Mouse (Mus musculus) c-Kit-positive CD71-positive TER-119-positive erythroid progenitor cells, embryonic 14.5 days (primary cell): ENCODE data around the gene Klrb1b.
A peak's percentile ranks its signal among the peaks of the same experiment; 100 is the strongest.
"Not testable (repeated sequence)": the region's sequence is repeated elsewhere in the genome, so short reads cannot be mapped to it uniquely, and the experiment has no call there.

Experiments used
- DNase-seq: peaks from one replicate; pipeline ENCODE4 v3.0.0-alpha.2; 2013; ENCODE audit warnings: low spot score

Gene Klrb1b

GRCm38 (mm10) chr6:128840669-128841068 is 14.5 kb upstream of the Klrb1b start:
- DNase-seq, result not testable (repeated sequence)

- no peak for DNase-seq
Observed at GRCm38 (mm10) chr6:128839921-128840320, 13.8 kb upstream of the Klrb1b start.

GRCm38 (mm10) chr6:128839266-128839771 is 13.2 kb upstream of the Klrb1b start:
- peak; percentile 88 for DNase-seq

- peak; percentile 87 for DNase-seq
Observed at GRCm38 (mm10) chr6:128838342-128839265, 12.5 kb upstream of the Klrb1b start.

GRCm38 (mm10) chr6:128837454-128838341 is 11.6 kb upstream of the Klrb1b start:
- no peak for DNase-seq

- DNase-seq, result no peak
Observed at GRCm38 (mm10) chr6:128836955-128837334, 10.8 kb upstream of the Klrb1b start.

- no peak for DNase-seq
Observed at GRCm38 (mm10) chr6:128836191-128836954, 10.2 kb upstream of the Klrb1b start.

GRCm38 (mm10) chr6:128835571-128835970 is 9.4 kb upstream of the Klrb1b start:
- DNase-seq, result no peak

GRCm38 (mm10) chr6:128833046-128833445 is 6.9 kb upstream of the Klrb1b start:
- DNase-seq, result no peak

- DNase-seq, result no peak
Observed at GRCm38 (mm10) chr6:128829837-128830236, 3.7 kb upstream of the Klrb1b start.

GRCm38 (mm10) chr6:128826781-128827180 is 650 bp upstream of the Klrb1b start:
- DNase-seq, result no peak

GRCm38 (mm10) chr6:128818083-128818802 is 7.9 kb downstream of the Klrb1b start:
- no peak for DNase-seq

GRCm38 (mm10) chr6:128808532-128808931 is 17.6 kb downstream of the Klrb1b start:
- DNase-seq, result no peak

GRCm38 (mm10) chr6:128807021-128807420 is 19.1 kb downstream of the Klrb1b start:
- DNase-seq, result no peak

GRCm38 (mm10) chr6:128804823-128805640 is 21.1 kb downstream of the Klrb1b start:
- DNase-seq, result peak; percentile 60

- DNase-seq, result peak; percentile 95
Observed at GRCm38 (mm10) chr6:128802999-128803857, 22.9 kb downstream of the Klrb1b start.

GRCm38 (mm10) chr6:128802557-128802956 is 23.6 kb downstream of the Klrb1b start:
- DNase-seq, result no peak

- not testable (repeated sequence) for DNase-seq
Observed at GRCm38 (mm10) chr6:128800696-128801095, 25.4 kb downstream of the Klrb1b start.

GRCm38 (mm10) chr6:128799896-128800270 is 26.2 kb downstream of the Klrb1b start:
- DNase-seq, result no peak
